Mouse (Mus musculus): ENCODE results near the gene 2610528A11Rik.

The 2610528A11Rik gene

GRCm38 (mm10) chr14:37083755-37084154, 30.1 kb downstream of the 2610528A11Rik start:
- DNase-seq = no peak

- no peak for DNase-seq
Observed at GRCm38 (mm10) chr14:37080724-37081123, 33.1 kb downstream of the 2610528A11Rik start.

GRCm38 (mm10) chr14:37068516-37068915, 45.3 kb downstream of the 2610528A11Rik start:
- no peak for DNase-seq

GRCm38 (mm10) chr14:37067629-37068028, 46.2 kb downstream of the 2610528A11Rik start, which contains the start of gene Lrit2:
Gene Lrit2 (plus strand): TSS chr14:37067929.
- DNase-seq = no peak

- DNase-seq = no peak
Observed at GRCm38 (mm10) chr14:37066636-37067035, 47.2 kb downstream of the 2610528A11Rik start.

GRCm38 (mm10) chr14:37064849-37065248, 49.0 kb downstream of the 2610528A11Rik start:
- DNase-seq = no peak

Data from cerebellum, adult 11 months (tissue).